Mouse (Mus musculus) forebrain, postnatal 0 days (tissue): ENCODE measurements at regions not wholly inside any gene's neighbourhood (a gene's known extent, or its start where the extent isn't known, plus 50 kb on each side); places are given as distances from the start of the nearest gene placed in this dataset.

Experiments
- ATAC-seq: fragments of 200-750 bp; cut with Nextera tagmentation; 2 replicates; pipeline ENCODE4 v1.8.0; 2017; ENCODE audit warnings: mild to moderate bottlenecking, moderate library complexity
- DNase-seq: peaks from one replicate; pipeline ENCODE4 v3.0.0-alpha.2; 2015
- H3K27ac ChIP-seq: fragments of 300-500 bp; sonication (generic); 2 replicates; pipeline ENCODE4 v1.5.1; 2014; ENCODE audit warnings: low read depth, mild to moderate bottlenecking, antibody characterized with exemption, low read length, moderate library complexity, mixed read lengths
- H3K27me3 ChIP-seq: fragments of 300-500 bp; sonication (generic); 2 replicates; pipeline ENCODE4 v1.6.1; 2014; ENCODE audit warnings: mild to moderate bottlenecking, low read length, mixed read lengths; ENCODE audit not compliant: insufficient read depth
- H3K36me3 ChIP-seq: fragments of 300-500 bp; sonication (generic); 2 replicates; pipeline ENCODE4 v1.6.1; 2014; ENCODE audit warnings: mild to moderate bottlenecking, moderate library complexity; ENCODE audit not compliant: insufficient read depth
- H3K4me1 ChIP-seq: fragments of 300-500 bp; sonication (generic); 2 replicates; pipeline ENCODE4 v1.6.1; 2014; ENCODE audit warnings: antibody characterized with exemption; ENCODE audit not compliant: insufficient read depth
- H3K4me2 ChIP-seq: fragments of 300-500 bp; sonication (generic); 2 replicates; pipeline ENCODE4 v1.6.1; 2014; ENCODE audit warnings: low read depth, mild to moderate bottlenecking, moderate library complexity
- H3K4me3 ChIP-seq: fragments of 300-500 bp; sonication (generic); 2 replicates; pipeline ENCODE4 v1.5.1; 2014; ENCODE audit warnings: low read depth, low read length, mixed read lengths
- H3K9ac ChIP-seq: fragments of 300-500 bp; sonication (generic); 2 replicates; pipeline ENCODE4 v1.6.1; 2014; ENCODE audit warnings: mild to moderate bottlenecking
- H3K9me3 ChIP-seq: fragments of 300-500 bp; sonication (generic); 2 replicates; pipeline ENCODE4 v1.6.1; 2016; ENCODE audit warnings: low read length
- CTCF ChIP-seq: sonication (generic); IDR thresholded peaks from 2 replicates; pipeline ENCODE4 v1.5.1; 2016; ENCODE audit warnings: antibody characterized with exemption, control low read depth, low read depth
- WGBS: fragments of 180-500 bp; shearing (Covaris S2); extraction: QIAGEN DNeasy Blood & Tissue Kit; methylation state at CpG from one replicate; pipeline ENCODE4 v1.1.7; 2014; 5-methylcytosine and 5-hydroxymethylcytosine counted together

- DNase-seq (no peak), ATAC-seq (no peak)
- H3K4me1 ChIP-seq, result no peaks in the 10 kb centered on the region
- H3K9me3 ChIP-seq, result no peaks in the 10 kb centered on the region
- no peak overlapping the region for H3K9ac ChIP-seq
- H3K36me3 ChIP-seq, result no peaks in the 10 kb centered on the region
- 83% methylated on average over 8 of the region's 8 CpGs for WGBS
- no peak overlapping the region for H3K4me2 ChIP-seq
- H3K27ac ChIP-seq, result no peak overlapping the region
- no peaks in the 10 kb centered on the region for H3K27me3 ChIP-seq
- no peak overlapping the region for H3K4me3 ChIP-seq
- TF ChIP-seq CTCF, result no peak
Observed at GRCm38 (mm10) chr4:31909086-31909673, 54.7 kb upstream of the Map3k7 start.
